ENCODE assay signal across 10 mouse cellular contexts in the genomic region with DNA sequence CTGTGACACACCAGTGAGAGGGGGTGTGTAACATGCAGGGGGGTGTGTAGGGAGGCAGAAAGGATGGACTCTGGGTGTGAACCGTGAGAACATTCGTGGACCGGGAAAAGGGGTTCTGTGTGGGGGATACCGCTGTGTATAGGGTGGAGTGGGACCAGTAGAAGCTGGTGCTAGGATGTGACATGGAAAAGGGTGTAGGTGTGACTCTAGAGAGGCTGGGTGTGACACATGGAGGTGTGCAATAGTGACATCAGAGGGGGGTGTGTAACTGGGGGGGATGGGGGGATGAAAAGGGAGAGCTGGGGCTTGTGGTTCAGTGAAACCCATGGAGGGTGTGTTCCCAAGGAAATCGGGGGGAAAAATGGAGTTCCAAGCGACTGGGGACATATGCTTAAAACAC. TPM values are rescaled to one million over a fixed set of nuclear protein-coding genes. Genes with fewer than 3 reads are reported as not detected.
DNase-seq lines count a peak whose midpoint lies in the region; ATAC-seq lines count a peak whose summit lies in the region.
"Had no signal": no experiment of that assay in that cellular context is flagged by ENCODE, and none has a peak within 500 bp of the region (broad histone marks: within the 10 kb centered on the region; RNA-seq: fewer than 3 reads in every experiment).

No protein-coding gene starts in this region.

- H3K4me1 ChIP-seq in kidney, embryonic 15.5 days: peaks cover 15% of the 10 kb centered on the region
- peaks cover 7% of the 10 kb centered on the region for H3K4me1 ChIP-seq in embryonic facial prominence, embryonic 14.5 days (ENCODE audit: control insufficient read depth, insufficient read depth, low read length)
- H3K4me1 ChIP-seq in hindbrain, embryonic 16.5 days (ENCODE audit: control insufficient read depth, insufficient read depth, low read depth, low read length): peaks cover 48% of the 10 kb centered on the region
- H3K4me1 ChIP-seq in midbrain, embryonic 16.5 days (ENCODE audit: control insufficient read depth, insufficient read depth, low read length): peaks cover 68% of the 10 kb centered on the region

- no peaks in the 10 kb centered on the region for H3K9me3 ChIP-seq in kidney, embryonic 15.5 days (replicated peaks)
- H3K9me3 ChIP-seq in embryonic facial prominence, embryonic 14.5 days (ENCODE audit: control insufficient read depth, low read length): no peaks in the 10 kb centered on the region
- no peaks in the 10 kb centered on the region for H3K9me3 ChIP-seq in hindbrain, embryonic 16.5 days (ENCODE audit: control insufficient read depth, low read length)
- no peaks in the 10 kb centered on the region for H3K9me3 ChIP-seq in midbrain, embryonic 16.5 days (replicated peaks; ENCODE audit: control insufficient read depth, low read length, poor library complexity, severe bottlenecking)
- H3K9me3 ChIP-seq: G1E had no signal

- H3K27me3 ChIP-seq in kidney, embryonic 15.5 days: peaks cover 71% of the 10 kb centered on the region
- peaks cover 54% of the 10 kb centered on the region for H3K27me3 ChIP-seq in embryonic facial prominence, embryonic 14.5 days (replicated peaks; ENCODE audit: control insufficient read depth, insufficient read depth, low read length)
- no peaks in the 10 kb centered on the region for H3K27me3 ChIP-seq in hindbrain, embryonic 16.5 days (replicated peaks; ENCODE audit: control insufficient read depth, insufficient read depth, low read length)
- H3K27me3 ChIP-seq in midbrain, embryonic 16.5 days (ENCODE audit: control insufficient read depth, insufficient read depth, low read depth, low read length): no peaks in the 10 kb centered on the region

- H3K36me3 ChIP-seq in kidney, embryonic 15.5 days: no peaks in the 10 kb centered on the region
- H3K36me3 ChIP-seq in embryonic facial prominence, embryonic 14.5 days (ENCODE audit: control insufficient read depth, insufficient read depth, low read length): no peaks in the 10 kb centered on the region
- H3K36me3 ChIP-seq in hindbrain, embryonic 16.5 days (ENCODE audit: control insufficient read depth, insufficient read depth, low read length): no peaks in the 10 kb centered on the region
- H3K36me3 ChIP-seq in midbrain, embryonic 16.5 days (ENCODE audit: control insufficient read depth, insufficient read depth, low read length): no peaks in the 10 kb centered on the region
- H3K36me3 ChIP-seq: G1E had no signal

- H3K9ac ChIP-seq in kidney, embryonic 15.5 days: no peak overlapping the region
- H3K9ac ChIP-seq in embryonic facial prominence, embryonic 14.5 days (ENCODE audit: low read depth, low read length): peak overlapping the region; percentile 57; the same call in 1 of the 2 replicates
- H3K9ac ChIP-seq in hindbrain, embryonic 16.5 days (ENCODE audit: low read depth, low read length): peak overlapping the region; percentile 100
- peak overlapping the region; percentile 93 for H3K9ac ChIP-seq in midbrain, embryonic 16.5 days (ENCODE audit: low read depth, low read length)

- H3K4me3 ChIP-seq in kidney, embryonic 15.5 days (replicated peaks): peak overlapping the region; percentile 56
- peak overlapping the region; percentile 48 for H3K4me3 ChIP-seq in embryonic facial prominence, embryonic 14.5 days (ENCODE audit: low read depth, low read length)
- H3K4me3 ChIP-seq in hindbrain, embryonic 16.5 days (ENCODE audit: low read length): peak overlapping the region; percentile 86
- peak overlapping the region; percentile 86 for H3K4me3 ChIP-seq in midbrain, embryonic 16.5 days (ENCODE audit: low read depth, low read length)

- peak overlapping the region; percentile 55 for H3K27ac ChIP-seq in kidney, embryonic 15.5 days
- H3K27ac ChIP-seq in embryonic facial prominence, embryonic 14.5 days (replicated peaks; ENCODE audit: low read depth, low read length): no peak overlapping the region
- H3K27ac ChIP-seq in hindbrain, embryonic 16.5 days (ENCODE audit: low read depth, low read length): peak overlapping the region; percentile 96
- H3K27ac ChIP-seq in midbrain, embryonic 16.5 days (ENCODE audit: low read length): peak overlapping the region; percentile 97

- no peak for DNase-seq in kidney, postnatal 14 days
- DNase-seq in embryonic facial prominence, embryonic 14.5 days (ENCODE audit: low spot score): no peak
- no peak for DNase-seq in urinary bladder, adult 18-20 months (ENCODE audit: low spot score in 2 of 2)
- DNase-seq in gastrocnemius, postnatal 4 days (ENCODE audit: low spot score in 2 of 2): no peak
- no peak for DNase-seq in urinary bladder, postnatal 14 days (ENCODE audit: low spot score)

- ATAC-seq in kidney, embryonic 15.5 days (replicated peaks; ENCODE audit: low FRiP score): no peak
- no peak; the same call in 1 of the 2 replicates for ATAC-seq in embryonic facial prominence, embryonic 14.5 days (ENCODE audit: low read depth)
- ATAC-seq in hindbrain, embryonic 16.5 days: peak; percentile 4; the same call in 1 of the 2 replicates
- ATAC-seq in midbrain, embryonic 16.5 days: peak; percentile 2

- WGBS in kidney, embryonic 15.5 days: 47% methylated on average over 6 of the region's 6 CpGs
- WGBS in embryonic facial prominence, embryonic 14.5 days: 52% methylated on average over 6 of the region's 6 CpGs
- 34% methylated on average over 6 of the region's 6 CpGs for WGBS in hindbrain, embryonic 16.5 days
- 37% methylated on average over 6 of the region's 6 CpGs for WGBS in midbrain, embryonic 16.5 days

- peak overlapping the region; percentile 93 for H3K4me2 ChIP-seq in kidney, embryonic 15.5 days
- peak overlapping the region; percentile 79; the same call in 1 of the 2 replicates for H3K4me2 ChIP-seq in embryonic facial prominence, embryonic 14.5 days (ENCODE audit: low read depth, low read length)
- H3K4me2 ChIP-seq in hindbrain, embryonic 16.5 days (ENCODE audit: low read length): peak overlapping the region; percentile 63
- H3K4me2 ChIP-seq in midbrain, embryonic 16.5 days (ENCODE audit: low read length): peak overlapping the region; percentile 65

RNA-seq across cellular contexts. Expression of gene Nova2, which starts 1.2 kb away (rescaled TPM):
- 0.67 and 0.93 TPM in 2 replicates for polyA plus RNA-seq in kidney, embryonic 15.5 days (2015; fragmentation: Nextera tagmentation; extraction: Ambion mirVana)
- polyA plus RNA-seq in embryonic facial prominence, embryonic 14.5 days (2014; fragmentation: Nextera tagmentation; extraction: Ambion mirVana): 0.79 and 0.81 TPM in 2 replicates
- 10.4 and 12.3 TPM in 2 replicates for polyA plus RNA-seq in hindbrain, embryonic 16.5 days (2015; fragmentation: Nextera tagmentation; extraction: Ambion mirVana)
- polyA plus RNA-seq in midbrain, embryonic 16.5 days (2015; fragmentation: Nextera tagmentation; extraction: Ambion mirVana): 11.9 and 14.3 TPM in 2 replicates
- total RNA-seq in gastrocnemius, postnatal 4 days (2021): 1 to 10 TPM; 4.0 to 4.2 TPM
- total RNA-seq: megakaryocyte-erythroid progenitor cell, adult 5-6 weeks had no signal
- polyA plus RNA-seq: G1E had no signal

RNA-seq across cellular contexts. Expression of gene Ccdc61, which starts 16.7 kb away (rescaled TPM):
- 27.7 and 28.9 TPM in 2 replicates for polyA plus RNA-seq in kidney, embryonic 15.5 days (2015; fragmentation: Nextera tagmentation; extraction: Ambion mirVana)
- 19.4 and 22.5 TPM in 2 replicates for polyA plus RNA-seq in embryonic facial prominence, embryonic 14.5 days (2014; fragmentation: Nextera tagmentation; extraction: Ambion mirVana)
- 29.1 and 35.7 TPM in 2 replicates for polyA plus RNA-seq in hindbrain, embryonic 16.5 days (2015; fragmentation: Nextera tagmentation; extraction: Ambion mirVana)
- polyA plus RNA-seq in midbrain, embryonic 16.5 days (2015; fragmentation: Nextera tagmentation; extraction: Ambion mirVana): 24.7 and 31.2 TPM in 2 replicates
- total RNA-seq in gastrocnemius, postnatal 4 days (2021): 10 to 100 TPM; 12.5 to 15.7 TPM

RNA-seq across cellular contexts. Expression of gene Pglyrp1, which starts 55.8 kb away (rescaled TPM):
- polyA plus RNA-seq in kidney, embryonic 15.5 days (2015; fragmentation: Nextera tagmentation; extraction: Ambion mirVana): 2.3 and 4.8 TPM in 2 replicates
- 5.3 and 10.0 TPM in 2 replicates for polyA plus RNA-seq in embryonic facial prominence, embryonic 14.5 days (2014; fragmentation: Nextera tagmentation; extraction: Ambion mirVana)
- polyA plus RNA-seq in hindbrain, embryonic 16.5 days (2015; fragmentation: Nextera tagmentation; extraction: Ambion mirVana): 31.2 and 36.7 TPM in 2 replicates
- 25.4 and 29.9 TPM in 2 replicates for polyA plus RNA-seq in midbrain, embryonic 16.5 days (2015; fragmentation: Nextera tagmentation; extraction: Ambion mirVana)
- 1 to 10 TPM; 2.6 TPM for total RNA-seq in gastrocnemius, postnatal 4 days (2021)
- total RNA-seq: G1E had no signal
- polyA plus RNA-seq: G1E had no signal

Comparison
In these comparisons a context has a peak if more than half of its experiments do, and no peak if none do; other contexts are left out.
1. ATAC-seq: peak in hindbrain, embryonic 16.5 days (single experiment) and midbrain, embryonic 16.5 days (single experiment); none in kidney, embryonic 15.5 days (single experiment) and embryonic facial prominence, embryonic 14.5 days (single experiment).
2. Peak in every context shown above with its lines, with median percentiles within 50 percentile points of each other: H3K4me2 ChIP-seq and H3K4me3 ChIP-seq.